ENCODE assay signal across 7 mouse cellular contexts in genomic region chr11:87986141-87986741, GRCm38 (mm10). TPM values are rescaled to one million over a fixed set of nuclear protein-coding genes. Genes with fewer than 3 reads are reported as not detected.
DNase-seq lines count a peak whose midpoint lies in the region; ATAC-seq and TF ChIP-seq lines count a peak whose summit lies in the region.

No protein-coding gene starts in this region.

- peak overlapping the region; percentile 93 for H3K27ac ChIP-seq in gastrocnemius, adult 2 months
- peak overlapping the region; percentile 97 for H3K27ac ChIP-seq in hindbrain, embryonic 14.5 days
- H3K27ac ChIP-seq in limb, embryonic 10.5 days: peak overlapping the region; percentile 95

- peak overlapping the region; percentile 93 for H3K4me3 ChIP-seq in gastrocnemius, adult 2 months
- H3K4me3 ChIP-seq in hindbrain, embryonic 14.5 days (replicated peaks; ENCODE audit: low read length): peak overlapping the region; percentile 100
- H3K4me3 ChIP-seq in limb, embryonic 10.5 days: peak overlapping the region; percentile 91

- H3K9ac ChIP-seq in hindbrain, embryonic 14.5 days: peak overlapping the region; percentile 98

- DNase-seq in ZHBTc4 (ENCODE audit: low read depth, low spot score): peak; percentile 93
- DNase-seq in cerebellum, postnatal 14 days: peak; percentile 87 to 89
- DNase-seq in gastrocnemius, adult 2 months: peak; percentile 84
- peak; percentile 61 for DNase-seq in hindbrain, embryonic 14.5 days (ENCODE audit: low spot score)
- peak; percentile 71 for DNase-seq in limb, embryonic 10.5 days (ENCODE audit: low spot score)
- DNase-seq in mesoderm, embryonic 11.5 days (ENCODE audit: low read depth, low spot score): peak; percentile 64
- DNase-seq in spleen, postnatal 10 days (ENCODE audit: low spot score in 2 of 2): peak; percentile 40 to 52

- H3K4me2 ChIP-seq in hindbrain, embryonic 14.5 days (replicated peaks): peak overlapping the region; percentile 94

- peaks cover 28% of the 10 kb centered on the region for H3K36me3 ChIP-seq in hindbrain, embryonic 14.5 days (replicated peaks; ENCODE audit: control insufficient read depth, insufficient read depth)
- H3K36me3 ChIP-seq in limb, embryonic 10.5 days: peaks cover 34% of the 10 kb centered on the region

- peaks cover 37% of the 10 kb centered on the region for H3K4me1 ChIP-seq in hindbrain, embryonic 14.5 days (replicated peaks; ENCODE audit: control insufficient read depth, insufficient read depth, low read length)
- H3K4me1 ChIP-seq in limb, embryonic 10.5 days: peaks cover 28% of the 10 kb centered on the region

- no peaks in the 10 kb centered on the region for H3K27me3 ChIP-seq in hindbrain, embryonic 14.5 days (ENCODE audit: control insufficient read depth, insufficient read depth, low read length)
- H3K27me3 ChIP-seq in limb, embryonic 10.5 days (ENCODE audit: low read depth, poor library complexity, severe bottlenecking): no peaks in the 10 kb centered on the region

- WGBS in hindbrain, embryonic 14.5 days: 3% methylated on average over 13 of the region's 13 CpGs
- WGBS in limb, embryonic 10.5 days: 5% methylated on average over 13 of the region's 13 CpGs

- intact Hi-C loops in gastrocnemius, adult 2 months (cut with DNase I): loop anchor here (2.0 kb wide), 1 partner anchor 63 kb away; no protein-coding TSS in a partner anchor

- 0 out of 2 replicates have a peak, but pooled peaks have one; percentile 9 for ATAC-seq in hindbrain, embryonic 14.5 days (ENCODE audit: low FRiP score)

- H3K9me3 ChIP-seq in hindbrain, embryonic 14.5 days (ENCODE audit: control insufficient read depth, low read length): no peaks in the 10 kb centered on the region
- no peaks in the 10 kb centered on the region for H3K9me3 ChIP-seq in limb, embryonic 10.5 days (replicated peaks)

- TF ChIP-seq CTCF in gastrocnemius, adult 2 months (IDR thresholded peaks at IDR 0.05): peak; percentile 35

RNA-seq across cellular contexts. Expression of gene Dynll2, which starts 1.1 kb away (rescaled TPM):
- 100 to 1,000 TPM; 193 to 205 TPM for total RNA-seq in gastrocnemius, adult 2 months (2021)
- 30.1 and 32.8 TPM in 2 replicates for polyA plus RNA-seq in hindbrain, embryonic 14.5 days (2014; fragmentation: Nextera tagmentation; extraction: Ambion mirVana)
- polyA plus RNA-seq in limb, embryonic 10.5 days (2016; fragmentation: Nextera tagmentation; extraction: Ambion mirVana): 22.9 and 25.0 TPM in 2 replicates

Comparison
In these comparisons a context has a peak if more than half of its experiments do, and no peak if none do; other contexts are left out.
1. Peak in every context shown above with its lines: DNase-seq, ATAC-seq, H3K4me3 ChIP-seq and H3K27ac ChIP-seq.